Mouse (Mus musculus) erythroblast, embryonic 14.5 days (primary cell): ENCODE measurements around the gene Mgat4e.

Experiments
- GATA1 ChIP-seq: IDR thresholded peaks from 2 replicates; pipeline ENCODE4 v1.6.1; 2012; ENCODE audit warnings: low read length, inconsistent platforms, mixed read lengths
- TAL1 ChIP-seq: IDR thresholded peaks from 3 replicates; pipeline ENCODE4 v1.6.1; 2012; ENCODE audit warnings: low read length, inconsistent platforms, mixed read lengths

GRCm38 (mm10) chr1:134548231-134548630 is 1.3 kb downstream of the Mgat4e start:
- TF ChIP-seq TAL1 (no peak), GATA1 (no peak)
